Mouse (Mus musculus): ENCODE results near the gene Fahd2a. TPM values are rescaled to one million over a fixed set of nuclear protein-coding genes. Genes with fewer than 3 reads are reported as not detected.

Fahd2a gene
- polyA plus RNA-seq, 1 experiment from 2014 or later = 17.5 TPM

DNA sequence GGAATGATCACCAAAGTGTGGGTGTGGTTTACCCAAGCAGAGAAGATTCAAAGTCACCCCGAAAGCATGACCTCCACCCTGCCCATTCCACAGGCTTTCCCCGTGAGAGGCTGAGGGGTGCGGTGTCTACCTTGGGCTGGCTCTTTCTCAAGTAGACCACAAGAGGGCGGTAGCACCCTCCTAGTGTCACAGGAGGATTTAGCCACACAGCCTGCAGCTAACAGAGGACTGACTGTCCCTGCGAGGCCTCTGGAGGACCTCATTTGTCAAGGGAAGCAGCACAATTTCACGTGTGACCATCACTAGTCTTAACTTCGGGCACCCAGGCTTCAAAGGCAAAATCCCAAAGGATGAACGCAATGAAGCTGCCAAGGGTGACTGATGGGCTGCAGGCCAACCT is 17.9 kb upstream of the Fahd2a start:
- peaks cover 50% of the 10 kb centered on the region for H3K27me3 ChIP-seq (replicated peaks)
- H3K9me3 ChIP-seq (replicated peaks) = no peaks in the 10 kb centered on the region
- H3K4me2 ChIP-seq = no peak overlapping the region
- no peaks in the 10 kb centered on the region for H3K4me1 ChIP-seq
- H3K9ac ChIP-seq = no peak overlapping the region
- peak; percentile 59 for ATAC-seq
- no peak overlapping the region for H3K27ac ChIP-seq
- 7% methylated on average over 8 of the region's 8 CpGs for WGBS (ENCODE audit: insufficient replicate concordance)
- no peak overlapping the region for H3K4me3 ChIP-seq
- no peaks in the 10 kb centered on the region for H3K36me3 ChIP-seq

DNA sequence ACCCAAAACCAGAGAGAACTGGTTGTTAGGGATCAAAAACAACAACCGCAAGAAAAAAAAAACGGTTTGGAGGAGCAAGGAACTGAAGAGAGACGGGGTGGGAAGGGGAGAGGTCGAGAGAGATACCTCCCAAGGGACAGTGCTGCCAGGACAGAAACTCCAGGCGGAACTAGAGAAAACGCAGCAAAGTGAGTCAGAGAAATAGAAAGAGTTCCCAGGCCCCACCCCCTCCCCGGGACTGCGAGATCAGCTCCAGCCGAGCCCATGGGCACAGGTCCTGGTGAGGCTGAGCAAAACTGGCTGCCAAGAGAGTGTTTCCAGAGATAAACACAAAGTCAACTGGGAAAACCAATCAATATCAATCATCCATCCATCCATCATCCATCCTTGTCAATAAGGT is 17.0 kb upstream of the Fahd2a start:
- H3K4me3 ChIP-seq = no peak overlapping the region
- H3K27me3 ChIP-seq (replicated peaks) = peaks cover 60% of the 10 kb centered on the region
- no peaks in the 10 kb centered on the region for H3K36me3 ChIP-seq
- no peak overlapping the region for H3K4me2 ChIP-seq
- WGBS (ENCODE audit: insufficient replicate concordance) = 36% methylated on average over 9 of the region's 9 CpGs
- ATAC-seq = no peak
- no peak overlapping the region for H3K9ac ChIP-seq
- no peaks in the 10 kb centered on the region for H3K4me1 ChIP-seq
- no peaks in the 10 kb centered on the region for H3K9me3 ChIP-seq (replicated peaks)
- H3K27ac ChIP-seq = no peak overlapping the region

DNA sequence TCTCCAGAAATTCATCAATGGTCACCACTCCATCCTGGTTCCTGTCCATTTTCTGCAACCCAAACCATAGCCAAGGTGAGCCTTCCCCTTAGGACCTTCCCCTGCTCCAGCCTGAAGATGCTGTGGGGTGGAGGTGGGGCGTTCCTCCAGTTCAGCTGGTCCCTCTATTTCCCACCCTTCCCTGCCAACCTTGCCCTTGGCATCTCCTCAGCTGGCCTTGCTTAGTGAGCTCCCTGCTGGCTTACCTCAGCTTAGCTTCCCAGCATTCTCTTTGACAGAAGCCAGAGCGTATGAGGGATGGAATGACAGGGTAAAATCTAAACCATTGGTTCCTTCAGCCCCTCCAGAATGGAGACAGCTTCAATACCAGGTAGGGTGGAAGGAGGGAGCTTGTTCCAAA is 15.0 kb upstream of the Fahd2a start:
- no peak for ATAC-seq
- H3K4me2 ChIP-seq = no peak overlapping the region
- 66% methylated on average over 2 of the region's 2 CpGs for WGBS (ENCODE audit: insufficient replicate concordance)

DNA sequence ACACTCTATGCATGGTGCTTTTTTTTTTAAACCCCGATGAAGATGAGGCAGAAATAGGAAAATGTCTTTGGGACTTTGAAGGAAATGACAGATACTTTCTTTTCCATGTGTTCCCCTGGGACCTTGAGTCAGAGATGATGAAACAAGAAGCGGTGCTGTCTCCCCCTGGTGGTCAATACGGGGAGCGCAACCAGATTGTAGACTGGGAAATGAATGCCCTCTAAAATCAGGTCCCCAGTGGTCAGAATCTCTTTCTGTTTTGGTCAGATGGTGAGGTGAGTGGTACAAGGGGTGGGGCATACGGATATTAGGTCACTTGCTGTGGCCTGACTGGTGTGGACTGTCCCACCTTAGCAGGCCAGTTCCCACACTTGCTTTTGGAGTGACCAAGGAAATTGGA is 9.4 kb upstream of the Fahd2a start:
- no peak for ATAC-seq
- H3K9me3 ChIP-seq (replicated peaks) = no peaks in the 10 kb centered on the region
- H3K27ac ChIP-seq = no peak overlapping the region
- no peak overlapping the region for H3K4me2 ChIP-seq
- peaks cover 35% of the 10 kb centered on the region for H3K4me1 ChIP-seq
- 2% methylated on average over 5 of the region's 5 CpGs for WGBS (ENCODE audit: insufficient replicate concordance)
- H3K27me3 ChIP-seq (replicated peaks) = peaks cover 82% of the 10 kb centered on the region
- H3K9ac ChIP-seq = no peak overlapping the region
- no peaks in the 10 kb centered on the region for H3K36me3 ChIP-seq
- no peak overlapping the region for H3K4me3 ChIP-seq

More for the DNA sequence above, 15.0 kb upstream of the Fahd2a start:
- H3K36me3 ChIP-seq = no peaks in the 10 kb centered on the region
- H3K27ac ChIP-seq = no peak overlapping the region
- H3K9ac ChIP-seq = no peak overlapping the region; the same call in 1 of the 2 replicates
- no peaks in the 10 kb centered on the region for H3K9me3 ChIP-seq (replicated peaks)
- H3K27me3 ChIP-seq (replicated peaks) = peaks cover 73% of the 10 kb centered on the region
- H3K4me3 ChIP-seq = no peak overlapping the region
- no peaks in the 10 kb centered on the region for H3K4me1 ChIP-seq

DNA sequence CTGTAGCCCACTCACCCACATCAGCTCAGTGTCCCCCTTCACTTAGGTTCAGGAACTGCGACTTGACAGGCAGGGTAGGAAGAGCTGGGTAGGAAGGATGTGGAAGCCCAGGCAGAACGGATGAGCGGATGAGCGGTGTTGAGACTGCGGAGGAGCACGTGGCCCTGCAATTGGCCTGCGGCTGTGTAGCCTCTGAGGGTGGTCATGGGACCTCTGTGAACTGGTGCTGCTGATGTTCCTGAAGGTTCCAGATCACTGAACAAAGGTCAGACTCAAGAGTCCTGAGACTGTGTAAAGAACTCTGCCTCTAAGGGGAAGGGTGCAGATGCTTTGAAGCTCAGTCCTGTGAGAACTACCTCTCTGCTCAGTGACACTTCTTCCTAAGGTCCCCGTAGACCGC is 8.8 kb upstream of the Fahd2a start:
- H3K9me3 ChIP-seq (replicated peaks) = no peaks in the 10 kb centered on the region
- H3K27ac ChIP-seq = no peak overlapping the region
- no peak overlapping the region for H3K4me3 ChIP-seq
- ATAC-seq = no peak
- H3K4me2 ChIP-seq = no peak overlapping the region
- no peak overlapping the region for H3K9ac ChIP-seq
- 68% methylated on average over 9 of the region's 9 CpGs for WGBS (ENCODE audit: insufficient replicate concordance)
- H3K27me3 ChIP-seq (replicated peaks) = peaks cover 81% of the 10 kb centered on the region
- no peaks in the 10 kb centered on the region for H3K36me3 ChIP-seq
- peaks cover 35% of the 10 kb centered on the region for H3K4me1 ChIP-seq

DNA sequence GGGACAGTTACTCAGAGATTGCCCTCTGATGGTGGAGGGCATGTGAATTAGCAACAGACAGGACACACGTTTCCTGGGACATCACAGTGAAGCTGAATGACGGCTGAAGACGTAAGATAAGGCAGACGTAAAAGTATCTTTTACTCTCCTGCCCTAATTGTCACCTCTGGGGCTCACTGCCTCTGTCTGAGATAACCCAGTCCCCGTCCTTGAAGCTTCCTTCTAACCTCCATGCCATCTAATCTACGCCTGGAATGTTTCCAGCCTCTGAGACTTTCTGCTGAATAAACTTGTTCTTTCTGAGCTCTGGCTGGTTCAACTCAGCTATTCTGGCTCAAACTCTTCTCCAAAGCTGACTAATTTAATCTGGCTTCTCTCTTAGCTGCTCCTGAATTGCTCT is 7.4 kb upstream of the Fahd2a start:
- Histone ChIP-seq H3K9me3 (replicated peaks) (no peaks in the 10 kb centered on the region), H3K36me3 (no peaks in the 10 kb centered on the region), H3K9ac (no peak overlapping the region), H3K4me3 (no peak overlapping the region), H3K27me3 (replicated peaks) (peaks cover 68% of the 10 kb centered on the region), H3K27ac (peak overlapping the region; percentile 50; the same call in 1 of the 2 replicates), H3K4me2 (peak overlapping the region; percentile 32), H3K4me1 (peaks cover 43% of the 10 kb centered on the region)
- 3% methylated on average over 6 of the region's 6 CpGs for WGBS (ENCODE audit: insufficient replicate concordance)
- ATAC-seq = peak; percentile 82

DNA sequence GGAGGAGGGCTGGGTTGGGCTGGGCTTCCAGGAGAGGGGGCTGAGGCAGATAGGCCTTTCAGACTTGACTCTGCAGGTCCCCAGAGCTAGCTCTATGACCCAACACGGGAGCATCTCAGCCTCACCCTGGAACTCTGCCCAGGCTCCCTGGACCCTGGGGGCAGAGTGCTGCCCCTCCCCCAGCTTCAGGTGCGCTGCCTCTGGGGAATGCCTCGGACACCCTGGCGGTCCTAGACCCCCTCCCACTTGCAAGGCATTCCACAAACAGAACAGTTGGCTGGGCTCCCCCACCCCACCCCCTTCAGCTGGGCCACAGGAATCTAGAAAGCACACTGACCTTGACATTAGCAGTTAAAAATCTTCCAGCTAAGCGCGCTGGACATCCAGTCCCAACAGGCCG is 5.3 kb upstream of the Fahd2a start:
- no peak for ATAC-seq
- no peak overlapping the region for H3K9ac ChIP-seq
- no peak overlapping the region for H3K4me2 ChIP-seq
- 61% methylated on average over 7 of the region's 7 CpGs for WGBS (ENCODE audit: insufficient replicate concordance)
- no peak overlapping the region for H3K4me3 ChIP-seq
- H3K4me1 ChIP-seq = peaks cover 59% of the 10 kb centered on the region
- no peak overlapping the region for H3K27ac ChIP-seq
- H3K9me3 ChIP-seq (replicated peaks) = no peaks in the 10 kb centered on the region
- peaks cover 47% of the 10 kb centered on the region for H3K27me3 ChIP-seq (replicated peaks)
- H3K36me3 ChIP-seq = no peaks in the 10 kb centered on the region

DNA sequence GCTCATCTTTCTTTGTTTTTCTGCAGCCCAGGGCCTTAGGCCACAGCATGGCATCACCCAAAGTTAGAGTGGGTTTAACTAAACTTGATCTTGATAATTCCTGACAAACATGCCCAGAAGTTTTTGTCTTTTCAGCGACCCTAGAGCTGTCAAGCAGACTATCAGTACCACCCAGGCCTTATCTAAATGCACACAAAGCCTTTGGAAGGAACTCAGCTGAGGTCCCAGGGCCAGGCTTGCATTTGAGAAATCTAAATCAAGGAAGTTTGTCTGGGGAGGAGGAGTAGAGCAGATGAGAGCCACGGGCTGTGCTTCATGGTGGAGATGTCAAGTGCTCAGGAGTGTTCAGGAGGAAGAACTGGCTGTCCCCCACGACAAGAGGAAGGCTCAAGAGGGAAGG is 2.5 kb upstream of the Fahd2a start:
- WGBS (ENCODE audit: insufficient replicate concordance) = 10% methylated on average over 3 of the region's 3 CpGs
- no peaks in the 10 kb centered on the region for H3K9me3 ChIP-seq (replicated peaks)
- H3K4me1 ChIP-seq = peaks cover 65% of the 10 kb centered on the region
- H3K4me3 ChIP-seq = no peak overlapping the region
- peak; percentile 27; the same call in 1 of the 2 replicates for ATAC-seq
- H3K9ac ChIP-seq = no peak overlapping the region
- H3K36me3 ChIP-seq = no peaks in the 10 kb centered on the region
- H3K4me2 ChIP-seq = no peak overlapping the region
- H3K27ac ChIP-seq = 0 out of 2 replicates have a peak overlapping the region, but pooled peaks have one; percentile 21
- peaks cover 26% of the 10 kb centered on the region; the same call in 1 of the 2 replicates for H3K27me3 ChIP-seq (replicated peaks)

DNA sequence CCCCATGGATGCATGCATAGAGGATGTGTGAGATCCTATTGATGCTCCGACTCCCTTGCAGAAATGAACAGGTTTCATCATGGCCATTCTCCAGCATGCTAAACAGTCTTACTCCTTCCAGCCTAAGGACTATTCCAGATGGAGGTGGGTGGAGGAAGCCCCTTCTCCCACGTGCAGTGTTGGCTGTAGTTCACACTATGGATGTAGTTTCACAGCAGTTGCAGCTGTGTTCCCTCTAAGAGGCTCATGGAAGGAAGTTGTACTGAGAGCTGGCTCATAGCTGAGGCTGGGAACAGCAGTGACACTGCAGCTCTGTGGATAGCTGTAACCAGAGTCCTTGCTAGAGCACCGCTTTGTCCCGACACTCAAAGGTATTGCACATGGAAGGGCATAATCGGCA is 6.7 kb downstream of the Fahd2a start:
- no peak overlapping the region for H3K4me2 ChIP-seq
- peaks cover 45% of the 10 kb centered on the region for H3K36me3 ChIP-seq
- no peak overlapping the region for H3K27ac ChIP-seq
- ATAC-seq = no peak
- no peak overlapping the region for H3K4me3 ChIP-seq
- H3K9me3 ChIP-seq (replicated peaks) = no peaks in the 10 kb centered on the region
- no peaks in the 10 kb centered on the region; the same call in 1 of the 2 replicates for H3K27me3 ChIP-seq (replicated peaks)
- 82% methylated on average over 5 of the region's 5 CpGs for WGBS (ENCODE audit: insufficient replicate concordance)
- peaks cover 29% of the 10 kb centered on the region for H3K4me1 ChIP-seq
- H3K9ac ChIP-seq = no peak overlapping the region

DNA sequence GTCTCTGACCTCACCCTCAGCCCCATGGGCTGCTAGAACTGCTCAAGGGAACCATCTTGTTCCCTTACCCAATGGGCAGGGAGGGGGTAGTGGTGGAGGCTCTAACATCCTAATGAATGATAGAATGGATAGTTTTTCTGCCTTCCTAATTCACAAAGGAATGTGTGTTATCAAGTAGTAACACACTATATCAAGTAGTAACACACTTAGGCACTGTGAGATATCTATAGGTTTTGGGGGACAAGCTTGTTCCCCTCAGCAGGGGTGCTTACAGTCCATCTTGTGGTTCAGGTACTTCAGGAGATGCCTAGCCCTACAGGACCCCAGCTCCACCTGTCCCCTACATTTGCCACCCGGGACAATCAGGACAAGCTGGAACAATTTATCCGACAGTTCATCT is 8.8 kb downstream of the Fahd2a start:
- WGBS (ENCODE audit: insufficient replicate concordance) = 88% methylated on average over 2 of the region's 2 CpGs
- Histone ChIP-seq H3K27me3 (replicated peaks) (peaks cover 5% of the 10 kb centered on the region; the same call in 1 of the 2 replicates), H3K27ac (0 out of 2 replicates have a peak overlapping the region, but pooled peaks have one; percentile 37), H3K4me2 (no peak overlapping the region), H3K9me3 (replicated peaks) (no peaks in the 10 kb centered on the region), H3K9ac (no peak overlapping the region), H3K4me3 (no peak overlapping the region), H3K36me3 (peaks cover 45% of the 10 kb centered on the region), H3K4me1 (peaks cover 27% of the 10 kb centered on the region)
- ATAC-seq = peak; percentile 55

DNA sequence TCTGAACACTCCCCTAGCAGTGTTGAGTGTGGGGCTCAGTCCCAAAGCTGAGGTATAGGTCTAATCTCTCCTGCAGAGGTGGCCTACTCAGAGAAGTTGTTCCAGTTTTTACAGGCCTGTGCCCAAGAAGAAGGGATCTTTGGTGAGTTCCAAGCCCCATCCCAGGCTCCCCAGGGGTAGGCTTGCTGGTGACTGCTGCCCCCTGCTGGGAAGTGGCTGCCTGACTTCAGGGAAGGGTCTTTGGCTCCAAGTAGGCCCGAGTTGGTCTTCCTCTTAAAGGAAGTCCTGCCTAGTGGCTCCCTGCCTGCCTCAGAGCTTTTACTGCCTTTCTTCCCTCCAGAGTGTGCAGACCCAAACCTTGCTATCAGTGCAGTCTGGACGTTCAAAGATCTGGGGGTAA is 9.2 kb downstream of the Fahd2a start:
- H3K9ac ChIP-seq = no peak overlapping the region
- no peak overlapping the region for H3K4me3 ChIP-seq
- peak; percentile 30 for ATAC-seq
- H3K36me3 ChIP-seq = peaks cover 45% of the 10 kb centered on the region
- WGBS (ENCODE audit: insufficient replicate concordance) = 13% methylated on average over 2 of the region's 2 CpGs
- no peak overlapping the region for H3K4me2 ChIP-seq
- H3K9me3 ChIP-seq (replicated peaks) = no peaks in the 10 kb centered on the region
- no peak overlapping the region for H3K27ac ChIP-seq
- peaks cover 27% of the 10 kb centered on the region for H3K4me1 ChIP-seq
- peaks cover 5% of the 10 kb centered on the region; the same call in 1 of the 2 replicates for H3K27me3 ChIP-seq (replicated peaks)

DNA sequence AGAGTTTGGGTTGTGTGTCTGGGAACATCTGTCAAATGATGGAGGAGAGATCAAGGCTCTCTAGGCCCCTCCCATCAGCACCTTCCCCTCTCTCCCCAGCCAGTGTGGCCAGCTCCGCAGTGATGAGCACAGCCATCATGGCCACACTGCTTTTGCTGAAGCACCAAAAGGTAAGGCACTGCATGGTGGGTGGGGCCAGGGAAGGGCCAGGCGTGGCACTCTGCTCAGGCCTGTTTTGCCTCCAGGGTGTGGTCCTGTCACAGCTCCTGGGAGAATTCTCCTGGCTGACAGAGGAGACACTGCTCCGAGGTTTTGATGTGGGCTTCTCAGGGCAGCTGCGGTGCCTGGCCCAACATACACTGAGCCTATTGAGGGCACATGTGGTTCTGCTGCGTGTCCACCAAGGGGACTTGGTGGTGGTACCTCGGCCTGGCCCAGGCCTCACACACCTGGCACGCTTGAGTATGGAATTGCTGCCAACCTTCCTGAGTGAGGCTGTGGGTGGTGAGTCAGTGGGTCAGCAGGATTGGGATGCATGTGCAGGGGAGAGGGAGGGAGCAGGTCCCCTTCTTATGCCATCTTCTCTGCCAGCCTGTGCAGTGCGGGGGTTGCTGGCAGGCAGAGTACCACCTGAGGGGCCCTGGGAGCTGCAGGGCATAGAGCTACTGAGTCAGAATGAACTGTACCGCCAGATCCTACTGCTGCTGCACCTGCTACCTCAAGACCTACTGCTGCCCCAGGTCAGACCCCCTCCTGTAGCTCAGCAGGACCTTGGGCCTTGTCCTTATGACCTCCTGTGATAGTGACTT is 10.7 kb downstream of the Fahd2a start:
- Histone ChIP-seq H3K36me3 (peaks cover 42% of the 10 kb centered on the region), H3K27me3 (replicated peaks) (peaks cover 10% of the 10 kb centered on the region), H3K4me1 (peaks cover 27% of the 10 kb centered on the region), H3K4me2 (peak overlapping the region; percentile 24; the same call in 1 of the 2 replicates), H3K4me3 (no peak overlapping the region), H3K9me3 (replicated peaks) (no peaks in the 10 kb centered on the region), H3K27ac (peak overlapping the region; percentile 7; the same call in 1 of the 2 replicates), H3K9ac (peak overlapping the region; percentile 18; the same call in 1 of the 2 replicates)
- 85% methylated on average over 9 of the region's 9 CpGs for WGBS (ENCODE audit: insufficient replicate concordance)
- ATAC-seq = peak; percentile 30; the same call in 1 of the 2 replicates
